Mouse (Mus musculus) gastrocnemius, postnatal 10 days (tissue): ENCODE measurements around the gene Mkln1. TPM values are rescaled to one million over a fixed set of nuclear protein-coding genes. Genes with fewer than 3 reads are reported as not detected.
A peak's percentile ranks its signal among the peaks of the same experiment; 100 is the strongest.

Experiments
- DNase-seq: peaks from one replicate; pipeline ENCODE4 v3.0.0; 2021; ENCODE audit warnings: mixed read lengths
- total RNA-seq, 2 experiments: library from RNA; stranded (reverse); gene quantifications; 2 replicates each; pipeline ENCODE4 v1.2.3; 2021

Mkln1 gene
- total RNA-seq, 2 experiments from 2014 or later, result 104 to 118 TPM

DNA sequence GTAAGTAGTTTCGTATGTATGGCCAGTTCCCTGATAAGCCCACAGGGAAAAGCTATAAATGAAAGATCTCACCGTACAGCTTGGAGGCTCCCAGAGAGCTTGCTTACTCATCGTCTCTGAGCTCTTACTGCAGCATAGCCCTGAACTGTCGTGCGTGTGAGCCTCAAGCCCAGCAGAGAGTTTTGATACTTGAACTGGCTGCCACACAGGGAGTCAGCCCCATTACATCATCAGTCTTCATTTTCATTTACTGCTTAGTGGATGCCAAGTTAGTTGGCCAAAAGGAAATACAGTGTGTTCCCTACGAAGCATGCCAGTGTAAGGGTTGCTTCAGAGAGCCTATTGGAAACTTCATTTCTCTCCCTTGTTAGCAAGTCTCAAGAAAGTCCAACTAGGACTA, 115.2 kb downstream of the Mkln1 start:
- DNase-seq, result no peak

DNA sequence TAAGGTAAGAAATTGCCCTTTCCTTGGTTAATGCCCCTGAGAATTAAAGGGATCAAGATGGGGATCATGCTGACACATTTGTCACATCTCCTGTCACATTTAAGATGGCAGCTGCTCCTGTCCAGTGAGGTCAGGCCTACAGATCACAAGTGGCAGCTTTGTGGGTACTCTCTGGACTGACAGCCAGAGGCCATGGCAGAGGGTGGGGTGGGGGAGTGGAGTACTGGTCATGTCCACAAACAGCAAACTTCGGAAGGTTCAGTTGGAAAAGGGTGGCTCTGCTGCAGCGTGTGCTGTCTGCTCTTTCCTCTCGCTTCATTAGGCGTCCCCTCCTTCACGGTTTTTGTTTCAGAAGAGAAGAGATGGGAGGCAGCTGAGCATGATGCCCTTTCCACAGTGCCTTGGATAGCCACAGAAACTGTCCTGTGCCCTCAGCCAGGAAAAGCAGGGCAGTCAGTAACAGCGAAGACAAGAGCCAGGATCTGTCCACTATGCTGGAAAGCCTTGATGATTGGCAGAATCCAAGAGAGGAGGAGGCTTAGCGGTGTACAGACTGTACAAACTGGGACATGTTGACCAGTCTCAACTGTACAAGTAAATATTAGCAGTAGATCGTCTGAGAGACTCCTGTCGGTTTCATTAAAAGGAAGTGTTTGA, 119.3 kb downstream of the Mkln1 start:
- DNase-seq, result no peak

DNA sequence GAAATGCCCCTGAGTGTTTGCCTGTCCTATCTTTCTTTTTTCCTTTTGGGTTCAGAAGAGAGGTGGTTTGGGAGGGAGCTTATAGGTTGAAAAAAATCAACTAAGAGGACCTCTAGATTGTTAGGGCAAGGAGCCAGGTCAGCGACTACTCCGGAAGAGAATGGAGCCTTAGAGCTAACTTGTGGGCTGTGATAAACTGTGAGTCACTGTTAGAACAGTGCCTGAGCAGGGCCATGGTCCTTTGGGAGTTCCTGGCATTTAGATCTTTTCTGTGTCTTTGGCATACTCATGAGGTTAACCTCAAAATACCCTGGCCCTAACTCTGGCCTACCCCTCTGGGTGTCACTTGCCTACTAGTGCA, 119.8 kb downstream of the Mkln1 start:
- no peak for DNase-seq

DNA sequence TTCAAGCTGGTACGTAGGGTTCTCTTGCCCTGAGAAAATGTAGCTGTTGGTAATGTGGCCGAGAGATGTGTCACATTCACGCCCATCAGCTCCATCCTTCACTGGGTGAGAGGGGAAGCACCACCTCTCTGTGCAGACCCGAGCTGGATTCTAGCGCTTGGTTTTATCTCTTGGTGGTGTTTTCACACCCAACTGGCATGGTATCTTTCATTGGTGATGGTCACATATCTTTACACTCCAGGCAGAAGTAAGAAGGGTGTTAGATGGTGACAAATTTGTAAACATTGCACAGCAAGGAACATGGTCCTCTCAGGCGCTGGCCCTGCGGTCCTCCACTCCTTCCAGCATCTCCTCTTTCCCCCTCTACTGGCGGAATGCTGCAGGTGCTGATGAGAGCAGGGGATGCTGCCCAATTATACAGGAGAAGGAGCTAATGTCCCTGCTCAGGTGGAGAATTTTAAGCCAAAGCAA, 120.5 kb downstream of the Mkln1 start:
- DNase-seq, result no peak

DNA sequence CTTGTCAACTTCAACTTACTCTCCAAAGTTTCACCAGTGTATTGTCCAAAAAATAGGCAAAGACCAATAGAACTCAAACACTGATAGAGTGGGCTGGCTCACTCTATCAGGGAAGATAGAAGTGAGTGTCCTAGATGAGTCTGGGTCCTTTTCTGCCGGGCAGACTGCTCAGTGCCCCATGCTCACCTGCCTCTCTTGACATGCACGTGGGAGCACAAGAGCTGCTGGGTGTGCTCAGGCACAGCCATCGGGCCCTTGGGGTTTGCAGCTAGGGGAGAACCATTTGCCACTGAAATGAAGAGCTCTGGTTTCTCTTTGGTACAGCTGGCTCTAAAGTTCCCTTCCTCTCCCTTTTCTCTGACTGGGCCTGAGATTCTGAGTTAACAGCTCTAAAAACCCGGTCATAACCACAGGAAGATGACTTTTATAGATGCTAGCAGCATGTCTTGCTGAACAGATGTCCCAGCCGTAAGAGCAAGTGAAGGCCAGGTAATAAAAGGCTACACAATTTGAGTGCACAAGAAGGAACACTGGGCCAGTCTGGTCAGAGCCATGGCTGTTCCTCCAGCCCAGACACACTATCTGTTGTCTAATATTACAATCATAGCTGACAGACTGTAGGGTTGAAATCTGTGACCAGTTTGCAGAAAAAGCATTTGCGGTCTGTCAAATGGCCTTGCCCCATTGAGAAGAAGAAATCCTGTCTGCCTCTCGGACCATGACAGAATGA, 122.1 kb downstream of the Mkln1 start:
- DNase-seq, result no peak

DNA sequence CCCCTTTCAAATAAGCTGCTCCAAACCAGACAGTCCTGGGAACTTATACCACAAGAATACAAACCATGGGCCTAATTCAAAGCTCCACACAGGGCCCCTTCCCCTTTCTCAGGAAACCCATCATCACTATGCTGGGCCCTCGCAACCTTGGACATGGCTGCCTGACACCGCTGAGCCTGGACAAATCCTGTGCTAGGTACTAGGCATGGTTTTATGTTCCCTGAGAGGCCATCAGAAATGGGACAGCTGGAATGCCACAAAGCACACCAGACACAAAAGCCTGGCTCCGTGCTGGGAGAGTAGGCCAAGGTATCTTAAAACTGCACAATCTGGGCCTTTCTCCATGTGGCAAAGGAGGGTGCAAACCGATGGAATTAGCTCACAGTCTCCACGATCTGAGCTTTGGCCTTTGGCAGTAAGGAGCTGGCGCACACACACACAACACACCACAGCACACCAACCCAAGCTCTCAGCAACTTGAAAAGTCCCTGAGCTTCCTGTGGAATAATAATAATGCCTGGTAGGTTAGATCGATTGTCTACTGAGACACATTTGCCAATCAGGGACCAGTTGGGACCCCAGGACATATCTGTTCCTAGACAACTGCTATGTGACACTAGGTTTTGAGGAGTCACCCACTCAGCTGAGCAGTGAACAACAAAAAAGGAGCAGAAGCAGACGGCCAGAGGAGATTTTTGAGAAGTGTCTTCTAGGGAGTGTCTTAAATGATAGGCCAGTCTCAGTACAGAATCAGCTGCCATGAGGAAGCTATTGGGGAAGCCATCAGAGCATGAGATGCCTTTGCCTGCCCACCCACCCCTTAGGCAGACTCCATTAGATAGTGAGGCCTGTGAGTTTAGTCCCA, 123.2 kb downstream of the Mkln1 start:
- DNase-seq, result no peak

DNA sequence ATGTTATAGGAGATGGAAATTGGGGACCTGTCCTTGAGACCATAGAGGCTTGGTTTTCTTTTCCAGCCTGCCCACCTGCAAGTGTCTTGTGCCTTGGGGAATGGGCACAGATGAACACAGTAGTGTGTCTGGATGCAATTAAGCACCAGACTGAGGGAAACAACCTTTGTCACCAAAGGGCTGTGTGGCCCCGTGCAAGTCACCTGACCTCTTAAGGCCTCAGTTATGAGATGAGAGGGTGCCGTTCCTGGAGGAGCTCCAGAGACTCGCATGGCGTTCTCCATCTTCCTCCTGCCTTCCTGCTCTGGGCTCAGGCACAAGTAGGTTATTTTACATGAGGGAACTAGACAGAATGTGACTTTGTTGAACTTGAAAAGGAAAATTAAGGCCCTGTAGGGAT, 123.9 kb downstream of the Mkln1 start:
- no peak for DNase-seq

DNA sequence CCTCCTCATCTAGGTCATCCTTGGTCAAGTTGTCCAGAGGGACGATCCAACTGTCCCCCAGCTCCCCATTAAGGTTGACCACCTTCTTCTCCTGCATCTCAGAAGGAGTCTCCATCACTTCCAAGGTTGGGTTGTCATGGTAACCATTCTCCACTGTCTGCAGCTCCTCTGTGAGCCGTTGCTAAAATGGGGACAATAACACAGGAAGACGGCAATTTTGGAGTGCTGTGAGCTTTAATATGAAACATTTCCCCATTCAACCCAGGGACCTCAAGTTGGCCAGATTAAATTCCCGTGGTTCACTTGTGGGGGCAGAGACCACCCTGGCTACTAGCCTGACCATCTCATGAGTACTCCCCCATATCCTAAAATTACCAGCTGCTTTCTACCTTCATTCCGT, 124.5 kb downstream of the Mkln1 start:
- DNase-seq, result no peak

DNA sequence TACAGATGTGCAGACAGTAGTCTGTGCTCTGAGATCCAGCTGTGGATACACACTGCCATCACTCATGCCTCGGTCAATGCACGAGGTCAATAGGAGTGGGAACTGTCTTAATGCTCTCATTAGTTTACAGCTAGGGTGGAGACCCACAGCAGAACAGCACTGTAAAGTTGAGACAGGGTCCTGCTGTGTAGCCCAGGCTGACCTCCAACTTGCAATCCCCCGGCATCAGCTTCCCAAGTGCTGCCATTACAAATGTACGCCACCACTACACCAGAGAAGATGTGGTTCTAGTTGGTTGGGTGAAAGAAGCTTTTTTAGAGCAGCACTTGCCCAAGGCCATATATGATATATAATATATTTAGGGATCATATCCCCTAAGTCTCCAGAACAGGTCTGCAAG, 125.1 kb downstream of the Mkln1 start:
- no peak for DNase-seq

DNA sequence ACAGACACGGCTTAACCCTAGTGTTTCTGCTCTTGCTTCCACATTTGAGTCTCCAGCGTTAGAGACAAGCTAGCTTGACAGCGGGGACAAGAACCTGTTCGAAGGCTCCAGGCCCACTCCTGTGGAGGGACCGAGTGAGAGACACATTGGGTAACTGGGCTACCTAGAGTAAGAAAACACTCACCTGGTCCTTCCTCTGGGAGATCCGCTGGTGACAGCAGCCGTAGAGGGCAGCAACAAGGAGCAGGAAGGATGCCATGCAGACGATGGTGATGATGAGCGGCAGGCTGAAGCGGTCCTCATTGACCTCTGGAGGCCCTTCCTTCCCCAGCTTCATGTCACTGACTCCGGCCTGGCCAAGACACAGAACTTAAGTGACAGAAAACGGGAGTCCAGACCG, 125.6 kb downstream of the Mkln1 start:
- DNase-seq, result no peak

DNA sequence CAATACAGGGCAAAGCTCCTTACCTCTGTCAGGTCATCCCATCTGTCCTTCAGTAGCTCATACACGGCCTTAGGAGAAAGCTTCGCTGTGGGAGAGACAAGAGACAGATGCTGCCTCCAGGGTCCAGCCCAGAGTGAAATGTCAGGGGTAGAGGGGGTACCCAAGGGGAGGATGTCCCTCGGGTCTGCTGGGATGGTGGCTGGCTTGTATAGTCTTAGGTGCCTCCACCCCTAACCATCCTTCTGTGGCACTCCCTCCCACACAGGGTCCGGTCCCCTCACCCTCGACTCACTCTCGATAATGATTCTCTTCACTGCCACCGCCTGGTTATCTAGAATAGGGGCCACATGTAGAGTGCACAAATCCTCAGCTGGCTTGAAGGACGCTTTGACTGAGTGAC, 126.1 kb downstream of the Mkln1 start:
- no peak for DNase-seq

DNA sequence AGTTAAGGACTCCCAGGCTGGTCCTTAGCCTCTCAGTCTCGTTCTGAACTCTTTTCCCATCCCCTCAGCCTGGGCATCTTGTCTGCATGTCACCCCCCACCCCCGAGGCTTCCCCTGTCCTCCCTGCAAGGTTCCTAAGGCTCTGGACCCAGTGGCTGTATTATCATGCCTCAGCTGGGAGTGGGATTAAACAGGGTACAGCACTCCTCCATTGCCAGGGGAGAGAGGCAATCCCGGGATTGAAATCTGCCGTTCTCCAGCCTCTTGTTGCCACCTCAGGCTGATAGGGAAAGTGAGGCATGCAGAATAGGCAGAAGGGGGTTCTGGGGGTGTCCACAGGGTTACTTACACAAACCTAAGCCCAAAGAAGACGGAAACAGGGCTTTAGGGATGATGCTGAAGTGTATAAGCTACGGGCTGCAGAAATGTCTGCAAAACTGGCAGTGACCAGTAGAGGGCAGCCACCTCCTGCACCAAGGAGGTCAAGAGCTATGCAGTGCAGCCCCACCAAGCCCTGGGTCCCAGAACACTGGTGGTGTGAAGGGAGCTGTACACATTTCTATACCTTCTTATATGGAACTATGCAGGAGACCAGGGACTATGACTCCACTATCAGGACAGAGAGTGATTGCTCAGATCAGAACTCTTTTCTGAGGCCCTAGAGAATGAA, 126.8 kb downstream of the Mkln1 start:
- peak; percentile 62 for DNase-seq

DNA sequence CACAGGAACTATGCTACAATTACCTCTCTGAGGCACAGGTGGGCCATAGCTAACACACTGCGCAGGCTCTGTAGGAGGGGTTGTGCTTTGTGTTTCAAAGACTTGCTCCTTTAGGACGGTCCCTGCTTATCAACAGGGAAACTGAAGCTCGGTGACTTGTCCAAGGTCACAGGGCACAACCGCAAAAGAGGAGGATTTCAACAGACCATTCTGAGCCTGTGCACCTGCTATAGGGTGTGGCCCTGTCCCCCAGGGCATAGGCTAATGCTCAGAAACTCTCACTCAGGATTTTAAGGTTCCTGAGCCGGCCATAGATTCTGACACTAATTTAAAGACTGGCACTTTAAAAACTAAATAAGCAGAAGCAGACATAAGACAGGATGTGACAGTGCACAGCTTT, 128.4 kb downstream of the Mkln1 start:
- no peak for DNase-seq

DNA sequence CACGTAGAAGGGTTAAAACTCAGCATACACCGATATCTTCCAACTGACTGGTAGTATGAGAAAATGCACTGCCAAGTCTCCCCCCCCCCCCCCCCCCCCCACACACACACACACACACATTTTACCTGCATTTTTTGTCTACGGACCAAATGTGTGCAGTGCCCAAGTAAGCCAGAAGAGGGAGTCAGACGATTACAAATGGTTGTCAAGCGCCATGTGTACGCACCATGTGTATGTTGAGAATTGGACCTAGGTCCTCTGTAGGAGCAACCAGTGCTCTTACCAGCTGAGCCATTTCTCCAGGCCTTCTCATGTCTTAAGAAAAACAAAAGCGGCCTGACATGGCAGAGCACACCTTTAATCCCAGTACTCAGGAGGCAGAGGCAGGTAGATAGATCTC, 129.4 kb downstream of the Mkln1 start:
- DNase-seq, result no peak

DNA sequence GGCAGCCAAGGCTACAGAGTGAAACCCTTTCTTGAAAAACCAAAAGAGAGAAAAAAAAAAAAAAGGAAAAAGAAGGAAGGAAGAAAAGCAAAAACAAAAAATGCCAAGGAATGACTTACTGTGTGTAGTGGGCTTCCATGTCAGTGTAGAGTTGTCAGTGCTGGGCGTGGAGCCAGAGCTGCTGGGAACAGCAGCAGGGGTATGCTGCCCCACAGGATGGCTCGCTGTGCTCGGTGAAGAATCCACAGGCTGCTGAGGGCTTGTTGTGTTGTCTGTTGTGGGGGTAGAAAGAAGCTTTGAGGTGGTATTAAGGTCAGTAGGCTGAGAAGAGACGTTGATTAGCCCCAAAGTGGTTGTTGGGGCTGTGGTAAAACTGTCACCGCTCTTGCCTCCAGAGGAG, 129.8 kb downstream of the Mkln1 start:
- DNase-seq, result no peak

DNA sequence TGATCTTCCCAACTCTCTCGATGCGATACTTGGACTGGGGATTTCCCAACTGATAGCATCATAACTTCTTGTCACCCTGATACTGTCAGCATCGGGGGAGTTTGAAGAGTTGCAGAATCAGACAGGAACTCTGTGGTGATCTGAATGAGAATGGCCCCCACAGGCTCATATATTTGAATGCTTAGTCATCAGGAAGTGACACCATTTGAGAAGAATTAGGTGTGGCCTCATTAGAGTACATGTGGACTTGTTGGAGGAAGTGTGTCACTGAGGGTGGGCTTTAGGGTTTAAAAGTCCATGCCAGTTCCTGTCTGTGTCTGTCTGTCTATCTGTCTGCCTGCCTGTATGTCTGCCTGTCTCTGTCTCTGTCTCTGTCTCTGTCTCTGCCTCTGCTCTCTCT, 133.3 kb downstream of the Mkln1 start:
- DNase-seq, result no peak

DNA sequence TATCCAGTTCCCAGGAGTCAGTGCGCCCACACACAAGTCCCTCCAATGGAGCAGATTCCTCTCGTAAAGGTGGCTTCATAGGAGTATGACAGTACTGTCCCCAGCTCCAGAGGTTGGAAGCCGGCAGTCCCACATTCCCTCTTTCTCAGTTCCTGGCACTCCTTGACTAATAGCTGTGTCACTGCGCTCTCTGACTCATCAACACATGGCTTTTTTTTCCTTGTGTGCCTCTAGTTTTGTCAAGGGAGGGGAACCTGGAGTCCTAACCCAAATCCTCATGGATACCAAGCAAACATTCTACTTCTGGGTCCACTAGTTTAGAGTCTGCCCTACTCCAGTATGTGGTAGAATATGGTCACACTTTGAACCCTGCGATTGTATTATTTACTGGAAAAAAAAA, 136.2 kb downstream of the Mkln1 start:
- no peak for DNase-seq

DNA sequence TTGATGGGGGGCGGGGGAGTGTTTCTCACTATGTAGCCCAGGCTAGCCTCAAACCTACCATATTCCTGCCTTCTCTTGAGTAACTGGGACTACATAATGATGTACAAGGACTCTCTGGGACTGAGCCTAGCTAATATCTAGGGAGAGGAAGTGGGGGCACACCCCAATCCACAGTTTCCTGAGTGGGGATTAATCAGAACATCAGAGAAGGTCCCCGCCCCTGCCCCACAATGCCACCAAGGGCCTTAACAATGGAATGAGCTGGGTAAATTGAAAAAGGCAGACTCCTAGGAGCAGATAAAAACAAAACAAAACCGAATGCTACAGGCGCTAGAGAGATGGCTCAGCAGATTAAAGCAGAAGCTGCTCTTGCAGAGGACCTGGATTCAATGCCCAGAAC, 138.7 kb downstream of the Mkln1 start:
- no peak for DNase-seq

DNA sequence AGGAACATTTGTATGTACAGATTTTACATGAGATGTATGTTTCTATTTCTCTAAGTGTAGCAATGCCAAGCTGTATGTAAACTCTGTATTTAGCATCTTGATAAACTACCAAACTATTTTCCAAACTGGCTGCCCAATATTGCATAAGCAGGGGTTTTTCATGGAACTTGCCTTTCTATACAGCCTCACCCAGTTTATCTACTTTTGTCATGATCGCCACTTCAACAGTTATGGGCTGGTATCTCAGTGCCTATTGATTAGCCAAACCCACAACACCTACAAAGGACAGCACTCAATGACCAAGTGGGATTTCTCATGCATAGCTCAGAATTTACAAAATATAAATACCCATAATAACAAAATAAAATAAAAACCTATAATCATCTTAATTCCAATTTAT, 139.6 kb downstream of the Mkln1 start:
- DNase-seq, result no peak

DNA sequence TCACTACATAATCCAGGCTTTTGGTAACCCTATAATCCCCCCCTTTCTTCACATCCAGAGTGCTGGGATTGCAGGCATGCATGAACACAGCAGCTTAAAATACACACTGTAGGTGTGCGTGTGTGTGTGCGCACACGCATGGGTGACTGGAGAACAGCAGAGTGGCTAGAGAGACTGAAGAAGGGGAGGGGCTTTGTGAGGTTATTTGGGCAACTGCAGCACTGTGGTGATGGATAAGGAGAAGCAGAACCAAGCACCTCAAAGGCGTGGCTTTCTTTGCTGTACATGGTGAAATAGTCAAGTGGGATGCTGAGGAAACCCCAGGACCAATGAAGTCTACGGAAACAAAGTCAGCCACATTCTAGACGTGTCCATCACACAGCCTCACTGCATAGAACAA, 141.5 kb downstream of the Mkln1 start:
- no peak for DNase-seq

DNA sequence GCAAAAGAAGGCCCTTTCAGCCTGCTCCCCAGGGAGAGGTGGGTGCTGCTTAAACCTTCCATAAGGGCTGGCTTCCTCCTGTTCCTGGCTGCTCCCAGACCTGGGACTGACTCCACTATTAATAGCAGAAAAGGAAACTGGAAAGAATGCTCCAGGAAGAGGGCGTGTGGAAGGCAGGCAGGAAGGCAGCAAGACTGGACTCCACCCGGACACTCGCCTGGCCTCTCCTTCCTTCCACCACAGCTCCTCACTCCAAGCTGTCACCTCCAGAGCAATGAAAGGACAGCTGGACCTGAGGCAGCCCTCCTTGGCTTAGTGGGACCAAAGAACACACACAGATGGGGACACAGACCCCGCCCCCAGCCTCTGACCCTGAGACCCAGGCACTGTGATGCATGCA, 145.8 kb downstream of the Mkln1 start:
- no peak for DNase-seq

DNA sequence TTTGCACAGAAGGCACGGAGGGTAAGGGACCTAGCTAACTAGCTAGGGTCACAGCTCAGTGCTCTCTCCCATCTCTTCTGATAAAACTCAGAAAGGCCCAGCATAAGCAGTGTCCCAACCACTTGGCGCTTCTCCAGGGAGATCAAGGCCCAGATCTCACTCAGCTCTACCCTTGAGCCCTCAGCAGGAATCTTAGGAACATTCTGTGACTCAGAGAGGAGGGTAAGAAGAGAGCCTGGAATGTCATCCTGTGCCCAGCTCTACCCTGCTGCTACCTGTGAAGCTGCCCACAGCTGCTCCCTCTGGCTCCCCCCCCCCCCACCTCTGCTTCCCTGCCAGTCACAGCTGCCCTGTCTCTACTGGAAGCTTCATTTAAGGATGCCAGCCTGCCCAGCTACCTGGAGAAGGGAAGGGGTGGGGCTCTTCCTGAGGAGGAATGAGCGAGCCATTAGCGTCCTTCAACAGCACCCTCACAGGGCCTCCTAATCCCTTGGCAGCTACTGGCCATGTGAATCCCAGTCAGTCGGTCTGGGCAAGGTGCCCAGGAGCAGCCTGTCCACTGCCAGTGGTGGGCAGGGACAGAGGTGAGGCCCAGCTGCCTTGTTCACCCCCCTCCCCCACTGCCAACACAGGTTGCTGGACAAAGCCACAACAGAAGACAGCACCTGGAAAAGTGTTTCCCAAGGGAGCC, 151.0 kb downstream of the Mkln1 start:
- peak; percentile 63 for DNase-seq
